Mouse (Mus musculus) C2C12 (cell line): ENCODE measurements at regions not wholly inside any gene's neighbourhood (a gene's known extent, or its start where the extent isn't known, plus 50 kb on each side); places are given as distances from the start of the nearest gene placed in this dataset.

Experiments
- H3K27me3 ChIP-seq: one replicate; pipeline ENCODE4 v1.6.1; 2011; ENCODE audit not compliant: control insufficient read depth, insufficient read depth, insufficient read length
- H3K36me3 ChIP-seq: one replicate; pipeline ENCODE4 v1.6.1; 2011; ENCODE audit not compliant: control insufficient read depth, insufficient read depth
- H3K4me3 ChIP-seq: one replicate; pipeline ENCODE4 v1.5.1; 2011; ENCODE audit warnings: mild to moderate bottlenecking, control low read depth; ENCODE audit not compliant: poor library complexity, insufficient read depth, severe bottlenecking
- H3K79me2 ChIP-seq: one replicate; pipeline ENCODE4 v1.6.1; 2011; ENCODE audit not compliant: control insufficient read depth, insufficient read depth
- H3K79me3 ChIP-seq: one replicate; pipeline ENCODE4 v1.6.1; 2011; ENCODE audit warnings: low read depth, control low read depth
- H3ac ChIP-seq: one replicate; pipeline ENCODE3; 2011; ENCODE audit warnings: low read depth; ENCODE audit not compliant: control insufficient read depth, insufficient read length
- CEBPB ChIP-seq: IDR thresholded peaks from one replicate; pipeline ENCODE4 v1.6.1; 2011; ENCODE audit warnings: low read depth, mild to moderate bottlenecking, control low read depth, moderate library complexity
- CTCF ChIP-seq: IDR thresholded peaks from one replicate; pipeline ENCODE4 v1.5.1; 2011; ENCODE audit not compliant: control insufficient read depth, insufficient read depth, insufficient read length
- FOSL1 ChIP-seq: IDR thresholded peaks from one replicate; pipeline ENCODE4 v1.8.0; 2011; ENCODE audit warnings: mild to moderate bottlenecking, low read length; ENCODE audit not compliant: poor library complexity, insufficient read depth, severe bottlenecking
- MAX ChIP-seq: IDR thresholded peaks from one replicate; pipeline ENCODE4 v1.6.1; 2011; ENCODE audit warnings: mild to moderate bottlenecking, control low read depth
- MYOD1 ChIP-seq: IDR thresholded peaks from one replicate; pipeline ENCODE4 v1.6.1; 2011; ENCODE audit warnings: low read depth; ENCODE audit not compliant: control insufficient read depth, insufficient read length
- MYOG ChIP-seq: IDR thresholded peaks from one replicate; pipeline ENCODE4 v1.6.1; 2011; ENCODE audit not compliant: control insufficient read depth, insufficient read length; ENCODE audit errors: extremely low read depth
- USF1 ChIP-seq: IDR thresholded peaks from one replicate; pipeline ENCODE4 v1.6.1; 2011; ENCODE audit warnings: low read depth, mild to moderate bottlenecking, control low read depth, moderate library complexity

GRCm38 (mm10) chr4:68416046-68416445 lies 538.2 kb downstream of the Brinp1 start:
- H3K36me3 ChIP-seq: no peaks in the 10 kb centered on the region
- no peak for TF ChIP-seq FOSL1
- no peak for TF ChIP-seq MAX
- H3ac ChIP-seq: no peak overlapping the region
- H3K27me3 ChIP-seq: no peaks in the 10 kb centered on the region
- no peaks in the 10 kb centered on the region for H3K79me2 ChIP-seq
- no peak overlapping the region for H3K4me3 ChIP-seq
- no peaks in the 10 kb centered on the region for H3K79me3 ChIP-seq

- Histone ChIP-seq H3K4me3 (no peak overlapping the region), H3K27me3 (no peaks in the 10 kb centered on the region), H3ac (no peak overlapping the region), H3K36me3 (no peaks in the 10 kb centered on the region), H3K79me2 (no peaks in the 10 kb centered on the region), H3K79me3 (no peaks in the 10 kb centered on the region)
- TF ChIP-seq CEBPB (no peak), MYOG (no peak), CTCF (no peak), MYOD1 (no peak)
These were observed 543.4 kb downstream of the Brinp1 start for GRCm38 (mm10) chr4:68410785-68411184.

DNA sequence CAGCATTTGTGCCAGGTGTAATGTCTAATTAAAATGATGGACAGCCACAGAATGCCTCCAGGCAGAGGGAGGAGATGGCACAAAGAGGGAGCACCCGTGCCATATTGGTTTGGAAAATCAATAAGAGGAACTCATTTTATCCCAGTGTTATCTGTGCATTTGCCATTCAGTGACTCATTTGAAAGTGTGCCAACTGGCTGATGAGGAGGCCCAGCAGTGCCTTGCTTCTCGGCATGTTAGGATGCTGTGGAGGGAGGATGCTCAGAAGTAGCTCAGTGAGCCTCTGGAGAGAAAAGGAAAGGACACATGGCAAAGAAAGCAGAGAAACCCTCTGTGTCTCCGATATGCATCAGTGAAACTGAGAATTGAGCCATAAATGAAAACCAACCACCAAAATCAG lies 549.8 kb downstream of the Brinp1 start:
- Histone ChIP-seq H3K27me3 (no peaks in the 10 kb centered on the region), H3K79me2 (no peaks in the 10 kb centered on the region), H3K79me3 (no peaks in the 10 kb centered on the region), H3K36me3 (no peaks in the 10 kb centered on the region), H3K4me3 (no peak overlapping the region), H3ac (no peak overlapping the region)
- TF ChIP-seq USF1: no peak
- TF ChIP-seq MAX: no peak
- TF ChIP-seq MYOG: no peak
- no peak for TF ChIP-seq CEBPB
- no peak for TF ChIP-seq MYOD1
- no peak for TF ChIP-seq FOSL1
- TF ChIP-seq CTCF: no peak

- Histone ChIP-seq H3K79me3 (no peaks in the 10 kb centered on the region), H3K4me3 (no peak overlapping the region), H3ac (no peak overlapping the region), H3K27me3 (no peaks in the 10 kb centered on the region), H3K79me2 (no peaks in the 10 kb centered on the region), H3K36me3 (no peaks in the 10 kb centered on the region)
- no peak for TF ChIP-seq MAX
- TF ChIP-seq FOSL1: no peak
These were observed 567.1 kb downstream of the Brinp1 start for GRCm38 (mm10) chr4:68387097-68387496.

GRCm38 (mm10) chr4:68382007-68382406 lies 572.2 kb downstream of the Brinp1 start:
- TF ChIP-seq USF1 (no peak), MYOD1 (no peak), CTCF (no peak), MYOG (no peak), CEBPB (no peak), FOSL1 (no peak), MAX (no peak)
- no peaks in the 10 kb centered on the region for H3K36me3 ChIP-seq
- H3ac ChIP-seq: no peak overlapping the region
- no peak overlapping the region for H3K4me3 ChIP-seq
- no peaks in the 10 kb centered on the region for H3K79me3 ChIP-seq
- no peaks in the 10 kb centered on the region for H3K79me2 ChIP-seq
- H3K27me3 ChIP-seq: no peaks in the 10 kb centered on the region

- no peaks in the 10 kb centered on the region for H3K27me3 ChIP-seq
- no peak overlapping the region for H3ac ChIP-seq
- no peak for TF ChIP-seq MYOG
- TF ChIP-seq MYOD1: no peak
- no peak for TF ChIP-seq USF1
- no peak for TF ChIP-seq CTCF
- TF ChIP-seq MAX: no peak
- TF ChIP-seq CEBPB: no peak
- TF ChIP-seq FOSL1: no peak
- no peak overlapping the region for H3K4me3 ChIP-seq
- no peaks in the 10 kb centered on the region for H3K79me2 ChIP-seq
- H3K79me3 ChIP-seq: no peaks in the 10 kb centered on the region
- H3K36me3 ChIP-seq: no peaks in the 10 kb centered on the region
These were observed 586.2 kb downstream of the Brinp1 start for GRCm38 (mm10) chr4:68367983-68368382.
